Mouse (Mus musculus) A20 (cell line): ENCODE measurements around the gene Rnf183.

Experiments used
- DNase-seq: peaks from one replicate; pipeline ENCODE4 v3.0.0-alpha.2; 2011; ENCODE audit warnings: low read depth, low spot score

The Rnf183 gene

DNA sequence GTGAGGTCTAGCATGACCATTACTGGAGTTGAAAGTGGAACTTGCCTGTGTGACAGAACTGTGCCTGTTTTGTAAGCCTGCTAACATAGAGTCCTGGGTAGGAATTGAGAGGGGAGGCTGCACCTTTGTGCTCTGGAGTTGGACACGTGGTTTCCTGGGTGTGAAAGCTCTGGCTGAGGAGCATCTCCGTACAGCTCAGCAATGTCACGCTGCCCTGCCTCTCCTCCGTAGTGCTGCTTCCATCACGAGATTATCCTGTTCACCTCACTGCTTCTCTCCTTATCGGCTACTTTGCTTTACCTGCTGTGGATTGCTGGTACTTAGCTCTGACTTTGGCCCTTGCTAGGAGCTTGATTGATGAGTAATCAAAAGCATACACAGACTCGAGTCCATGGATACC, 51.3 kb downstream of the Rnf183 start:
- DNase-seq = no peak

- DNase-seq = no peak
These were observed 51.8 kb downstream of the Rnf183 start for GRCm38 (mm10) chr4:62383207-62383606.

DNA sequence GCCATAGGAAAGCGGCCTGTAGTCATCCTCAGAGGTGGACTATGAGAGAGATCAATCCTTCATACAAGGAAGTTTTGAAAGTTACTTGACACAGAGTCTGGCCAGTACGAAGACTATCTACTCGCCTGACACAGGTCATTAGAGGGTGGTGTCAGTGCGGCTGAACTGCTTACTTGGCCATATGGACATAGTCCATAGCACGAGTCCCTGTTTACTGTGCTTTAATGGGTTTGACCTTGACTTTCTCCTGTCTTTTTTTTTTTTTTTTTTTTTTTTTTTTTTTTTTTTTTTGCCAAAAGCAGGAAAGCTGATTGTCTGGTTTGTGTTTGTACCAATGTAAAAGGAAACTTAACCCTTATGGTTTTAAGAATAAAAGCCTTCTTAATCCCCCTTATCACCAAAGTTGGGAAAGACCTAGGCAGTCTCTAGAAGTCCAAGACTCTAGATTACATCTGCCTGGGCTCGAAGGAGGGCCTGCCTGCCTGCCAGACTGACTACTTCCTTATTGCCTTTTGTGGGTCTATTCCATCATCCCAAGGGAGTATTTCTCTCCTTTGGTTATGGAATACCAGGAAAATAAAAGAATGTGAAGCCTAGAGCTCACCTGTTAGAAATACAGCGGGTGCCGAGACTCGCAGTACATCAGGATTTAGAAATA, 55.2 kb downstream of the Rnf183 start:
- DNase-seq = no peak
